ENCODE assay signal across 13 mouse cellular contexts in genomic region chr5:14834155-14834991, GRCm38 (mm10).
DNase-seq lines count a peak whose midpoint lies in the region; ATAC-seq and TF ChIP-seq lines count a peak whose summit lies in the region.
"Had no signal": no experiment of that assay in that cellular context is flagged by ENCODE, and none has a peak within 500 bp of the region (broad histone marks: within the 10 kb centered on the region; RNA-seq: fewer than 3 reads in every experiment).

No protein-coding gene starts in this region.

- no peak for TF ChIP-seq POLR2A in myocyte (IDR thresholded peaks at IDR 0.05; ENCODE audit: insufficient read length, low read depth)

- H3ac ChIP-seq in myocyte (ENCODE audit: control insufficient read depth, insufficient read length) = no peak overlapping the region

- no peaks in the 10 kb centered on the region for H3K36me3 ChIP-seq in hindbrain, postnatal 0 days (ENCODE audit: insufficient read depth, low read length)
- H3K36me3 ChIP-seq in hindbrain, embryonic 10.5 days = no peaks in the 10 kb centered on the region
- no peaks in the 10 kb centered on the region for H3K36me3 ChIP-seq in myocyte (ENCODE audit: control insufficient read depth, insufficient read depth)
- H3K36me3 ChIP-seq: embryonic facial prominence, embryonic 13.5 days; intestine, embryonic 15.5 days; neural tube, embryonic 15.5 days had no signal

- H3K4me1 ChIP-seq in hindbrain, postnatal 0 days (ENCODE audit: insufficient read depth, low read length) = no peaks in the 10 kb centered on the region; the same call in 1 of the 2 replicates
- 0 out of 2 replicates have a peak, but pooled peaks cover 3% of the 10 kb centered on the region for H3K4me1 ChIP-seq in hindbrain, embryonic 10.5 days (replicated peaks)
- H3K4me1 ChIP-seq: embryonic facial prominence, embryonic 13.5 days; intestine, embryonic 15.5 days had no signal

- H3K27ac ChIP-seq in hindbrain, postnatal 0 days = peak overlapping the region; percentile 16
- no peak overlapping the region for H3K27ac ChIP-seq in hindbrain, embryonic 10.5 days
- H3K27ac ChIP-seq: embryonic facial prominence, embryonic 13.5 days; intestine, embryonic 15.5 days; macrophage; neural tube, embryonic 15.5 days had no signal

- no peaks in the 10 kb centered on the region for H3K9me3 ChIP-seq in hindbrain, postnatal 0 days (ENCODE audit: low read length)
- no peaks in the 10 kb centered on the region for H3K9me3 ChIP-seq in hindbrain, embryonic 10.5 days
- H3K9me3 ChIP-seq: embryonic facial prominence, embryonic 13.5 days; intestine, embryonic 15.5 days; neural tube, embryonic 15.5 days had no signal

- no peak overlapping the region for H3K4me2 ChIP-seq in hindbrain, postnatal 0 days (ENCODE audit: low read depth, low read length)
- peak overlapping the region; percentile 34 for H3K4me2 ChIP-seq in myocyte (ENCODE audit: low read depth)
- H3K4me2 ChIP-seq: embryonic facial prominence, embryonic 13.5 days; intestine, embryonic 15.5 days; neural tube, embryonic 15.5 days had no signal

- WGBS in hindbrain, postnatal 0 days = 54% methylated on average over 4 of the region's 4 CpGs
- WGBS in hindbrain, embryonic 10.5 days = 79% methylated on average over 4 of the region's 4 CpGs

- no peak for TF ChIP-seq CTCF in hindbrain, postnatal 0 days (IDR thresholded peaks at IDR 0.05; ENCODE audit: low read depth)

- ATAC-seq in hindbrain, postnatal 0 days = peak; percentile 69
- ATAC-seq: intestine, embryonic 15.5 days; Patski had no signal

- no peak overlapping the region for H3K9ac ChIP-seq in hindbrain, postnatal 0 days (replicated peaks; ENCODE audit: low read length)
- H3K9ac ChIP-seq: embryonic facial prominence, embryonic 13.5 days; intestine, embryonic 15.5 days; neural tube, embryonic 15.5 days had no signal

- no peaks in the 10 kb centered on the region for H3K27me3 ChIP-seq in hindbrain, postnatal 0 days (ENCODE audit: insufficient read depth, low read length)
- H3K27me3 ChIP-seq in hindbrain, embryonic 10.5 days (ENCODE audit: insufficient read depth, poor library complexity, severe bottlenecking) = no peaks in the 10 kb centered on the region
- no peaks in the 10 kb centered on the region for H3K27me3 ChIP-seq in myocyte (ENCODE audit: control insufficient read depth, insufficient read depth, insufficient read length)
- H3K27me3 ChIP-seq: embryonic facial prominence, embryonic 13.5 days; intestine, embryonic 15.5 days; neural tube, embryonic 15.5 days; Patski had no signal

- DNase-seq in hindbrain, postnatal 0 days (ENCODE audit: low spot score) = peak; percentile 61
- no peak for DNase-seq in hindbrain, embryonic 10.5 days (ENCODE audit: low spot score)
- peak; percentile 36 for DNase-seq in cerebellum, adult 8-10 months
- DNase-seq in layer of hippocampus, adult 18-20 months (ENCODE audit: low spot score in 2 of 2) = peak; percentile 39 to 75
- DNase-seq in gastrocnemius, postnatal 4 days (ENCODE audit: low spot score in 2 of 2) = no peak
- no peak for DNase-seq in gastrocnemius, postnatal 25 days
- DNase-seq in spleen, postnatal 36 days (ENCODE audit: low spot score in 2 of 2) = no peak

- no peak overlapping the region for H3K4me3 ChIP-seq in hindbrain, postnatal 0 days (ENCODE audit: low read length)
- H3K4me3 ChIP-seq in hindbrain, embryonic 10.5 days = no peak overlapping the region
- no peak overlapping the region for H3K4me3 ChIP-seq in myocyte
- H3K4me3 ChIP-seq: embryonic facial prominence, embryonic 13.5 days; intestine, embryonic 15.5 days; neural tube, embryonic 15.5 days had no signal

- H3K79me2 ChIP-seq in myocyte (ENCODE audit: control insufficient read depth, insufficient read depth) = no peaks in the 10 kb centered on the region

TF ChIP-seq in myocyte, 11 proteins besides CTCF, POLR2A, EP300 and RAD21:
- TF ChIP-seq MYOG (IDR thresholded peaks at IDR 0.05; ENCODE audit: control insufficient read depth in 1 of 3, insufficient read depth in 1 of 3, insufficient read length in 2 of 3, low read depth in 2 of 3) (no peak), TCF12 (IDR thresholded peaks at IDR 0.05; ENCODE audit: insufficient read depth, poor library complexity, severe bottlenecking) (no peak), SRF (IDR thresholded peaks at IDR 0.05; ENCODE audit: control insufficient read depth, insufficient read length, low read depth) (no peak), MAX (IDR thresholded peaks at IDR 0.05; ENCODE audit: low read depth) (no peak), E2F4 (IDR thresholded peaks at IDR 0.05; ENCODE audit: insufficient read depth) (no peak), MYOD1 (IDR thresholded peaks at IDR 0.05; ENCODE audit: control insufficient read depth in 1 of 3, insufficient read length in 2 of 3, low read depth in 2 of 3) (no peak)

Comparison
In these comparisons a context has a peak if more than half of its experiments do, and no peak if none do; other contexts are left out.
1. DNase-seq: peak in hindbrain, postnatal 0 days (single experiment), cerebellum, adult 8-10 months (single experiment) and layer of hippocampus, adult 18-20 months (2 of 2); none in hindbrain, embryonic 10.5 days (single experiment), gastrocnemius, postnatal 4 days (0 of 2), gastrocnemius, postnatal 25 days (single experiment) and spleen, postnatal 36 days (0 of 2).